Comparison of ENCODE assay signal across 8 mouse cellular contexts in genomic region chr3:90211475-90212398, GRCm38 (mm10). TPM values are rescaled to one million over a fixed set of nuclear protein-coding genes. Genes with fewer than 3 reads are reported as not detected.
A peak's percentile ranks its signal among the peaks of the same experiment; 100 is the strongest.
DNase-seq lines count a peak whose midpoint lies in the region; ATAC-seq and TF ChIP-seq lines count a peak whose summit lies in the region.

No protein-coding gene starts in this region.

- H3K9me3 ChIP-seq in heart, embryonic 11.5 days (replicated peaks; ENCODE audit: control insufficient read depth, low read length), result no peaks in the 10 kb centered on the region
- no peaks in the 10 kb centered on the region for H3K9me3 ChIP-seq in CH12.LX (replicated peaks; ENCODE audit: low read length)
- H3K9me3 ChIP-seq in forebrain, embryonic 16.5 days (ENCODE audit: control insufficient read depth, low read length), result no peaks in the 10 kb centered on the region
- H3K9me3 ChIP-seq in liver, postnatal 0 days (ENCODE audit: low read length), result no peaks in the 10 kb centered on the region

- in situ Hi-C loops in CH12.LX (cut with MboI; ENCODE audit: low pct_ligation_motif_present, low pct_unique_long_range_greater_than_20kb, low sequenced_read_pairs), result no loop called here

- ATAC-seq in heart, embryonic 11.5 days (replicated peaks; ENCODE audit: insufficient number of reproducible peaks, low FRiP score, low TSS enrichment), result no peak
- ATAC-seq in forebrain, embryonic 16.5 days, result no peak
- ATAC-seq in liver, postnatal 0 days, result no peak
- no peak for ATAC-seq in megakaryocyte progenitor cell, adult 5-6 weeks (replicated peaks; ENCODE audit: poor library complexity)

- H3K27me3 ChIP-seq in heart, embryonic 11.5 days (ENCODE audit: control insufficient read depth, insufficient read depth, low read length), result no peaks in the 10 kb centered on the region
- no peaks in the 10 kb centered on the region for H3K27me3 ChIP-seq in CH12.LX (replicated peaks)
- no peaks in the 10 kb centered on the region for H3K27me3 ChIP-seq in forebrain, embryonic 16.5 days (replicated peaks; ENCODE audit: control insufficient read depth, insufficient read depth, low read length)
- no peaks in the 10 kb centered on the region for H3K27me3 ChIP-seq in liver, postnatal 0 days (ENCODE audit: insufficient read depth, low read length)

- intact Hi-C loops in heart, postnatal 36 days (cut with DNase I), result loop anchor here (2.0 kb wide), 1 partner anchor 131 kb away; no protein-coding TSS in a partner anchor

- peak overlapping the region; percentile 88 for H3K4me2 ChIP-seq in heart, embryonic 11.5 days
- H3K4me2 ChIP-seq in CH12.LX (ENCODE audit: insufficient read depth, low read depth, poor library complexity, severe bottlenecking), result peak overlapping the region; percentile 96
- H3K4me2 ChIP-seq in forebrain, embryonic 16.5 days (ENCODE audit: low read length), result peak overlapping the region; percentile 97
- H3K4me2 ChIP-seq in liver, postnatal 0 days (ENCODE audit: low read depth, low read length), result peak overlapping the region; percentile 91

- H3K4me1 ChIP-seq in heart, embryonic 11.5 days (ENCODE audit: control insufficient read depth, insufficient read depth, low read length), result peaks cover 12% of the 10 kb centered on the region
- peaks cover 3 to 38% of the 10 kb centered on the region in 2 experiments; a peak in 3 of 4 replicates for H3K4me1 ChIP-seq in CH12.LX (ENCODE audit: control insufficient read depth in 1 of 2, insufficient read depth in 2 of 2)
- H3K4me1 ChIP-seq in forebrain, embryonic 16.5 days (replicated peaks; ENCODE audit: control insufficient read depth, insufficient read depth, low read length), result peaks cover 20% of the 10 kb centered on the region
- H3K4me1 ChIP-seq in liver, postnatal 0 days (ENCODE audit: insufficient read depth), result peaks cover 15% of the 10 kb centered on the region

- TF ChIP-seq POLR2A in CH12.LX (IDR thresholded peaks at IDR 0.05; ENCODE audit: low read depth, low read length), result no peak; the same call in 1 of the 2 replicates

- no peak for TF ChIP-seq RAD21 in CH12.LX (IDR thresholded peaks at IDR 0.05; ENCODE audit: low read depth, low read length)

- H3K36me3 ChIP-seq in heart, embryonic 11.5 days (ENCODE audit: control insufficient read depth, insufficient read depth, low read length), result peaks cover 18% of the 10 kb centered on the region
- peaks cover 38 to 57% of the 10 kb centered on the region in 2 experiments for H3K36me3 ChIP-seq in CH12.LX (replicated peaks in 1 of 2; ENCODE audit: control insufficient read depth in 1 of 2, insufficient read depth in 1 of 2, low read length in 1 of 2)
- peaks cover 28% of the 10 kb centered on the region for H3K36me3 ChIP-seq in forebrain, embryonic 16.5 days (ENCODE audit: control insufficient read depth, insufficient read depth)
- H3K36me3 ChIP-seq in liver, postnatal 0 days (replicated peaks; ENCODE audit: insufficient read depth, low read length), result peaks cover 37% of the 10 kb centered on the region

- DNase-seq in heart, postnatal 36 days, result no peak
- no peak for DNase-seq in CH12.LX (ENCODE audit: extremely low read depth)
- no peak for DNase-seq in liver, postnatal 0 days
- DNase-seq in adrenal gland, adult 2 months, result no peak
- no peak for DNase-seq in spleen, postnatal 36 days (ENCODE audit: low spot score in 2 of 2)

- dilution Hi-C loops in CH12.LX (cut with MboI; ENCODE audit: extremely low pct_ligation_motif_present, extremely low pct_unique_long_range_greater_than_20kb, low sequenced_read_pairs), result no loop called here

- peak overlapping the region; percentile 49 for H3K9ac ChIP-seq in heart, embryonic 11.5 days (ENCODE audit: low read depth, low read length)
- peak overlapping the region; percentile 94 for H3K9ac ChIP-seq in CH12.LX (ENCODE audit: insufficient read depth, low read depth)
- no peak overlapping the region for H3K9ac ChIP-seq in forebrain, embryonic 16.5 days (replicated peaks; ENCODE audit: low read depth, low read length)
- peak overlapping the region; percentile 42 for H3K9ac ChIP-seq in liver, postnatal 0 days (replicated peaks)

- peaks cover 35% of the 10 kb centered on the region for H3K79me2 ChIP-seq in CH12.LX (replicated peaks; ENCODE audit: control insufficient read depth, extremely low read depth, insufficient read depth, poor library complexity, severe bottlenecking)

- 69% methylated on average over 13 of the region's 13 CpGs for WGBS in heart, embryonic 11.5 days (ENCODE audit: insufficient replicate concordance)
- WGBS in forebrain, embryonic 16.5 days, result 81% methylated on average over 13 of the region's 13 CpGs
- WGBS in liver, postnatal 0 days (ENCODE audit: insufficient replicate concordance), result 51% methylated on average over 13 of the region's 13 CpGs

- TF ChIP-seq CTCF in CH12.LX (conservative IDR thresholded peaks at IDR 0.05 in 1 of 2, IDR thresholded peaks at IDR 0.05 in 1 of 2; ENCODE audit: low read depth in 2 of 2, low read length in 2 of 2), result no peak
- TF ChIP-seq CTCF in liver, postnatal 0 days (IDR thresholded peaks at IDR 0.05; ENCODE audit: low read depth), result no peak

- no peak for TF ChIP-seq EP300 in CH12.LX (IDR thresholded peaks at IDR 0.05; ENCODE audit: low read length)
- no peak for TF ChIP-seq EP300 in liver, postnatal 0 days (IDR thresholded peaks at IDR 0.05; ENCODE audit: low read depth)

- H3K27ac ChIP-seq in heart, embryonic 11.5 days (ENCODE audit: low read depth, low read length), result peak overlapping the region; percentile 31; the same call in 1 of the 2 replicates
- H3K27ac ChIP-seq in CH12.LX (ENCODE audit: insufficient read depth, low read depth), result peak overlapping the region; percentile 37; the same call in 1 of the 2 replicates
- no peak overlapping the region for H3K27ac ChIP-seq in forebrain, embryonic 16.5 days (ENCODE audit: low read length)
- H3K27ac ChIP-seq in liver, postnatal 0 days (ENCODE audit: low read depth), result peak overlapping the region; percentile 40; the same call in 1 of the 2 replicates

- H3K4me3 ChIP-seq in heart, embryonic 11.5 days (ENCODE audit: low read depth, low read length), result peak overlapping the region; percentile 88; the same call in 1 of the 2 replicates
- peak overlapping the region; percentile 69 to 96 (median 74) for H3K4me3 ChIP-seq in CH12.LX (replicated peaks in 1 of 3; ENCODE audit: low read depth in 2 of 3, low read length in 2 of 3, poor library complexity in 1 of 3)
- no peak overlapping the region for H3K4me3 ChIP-seq in forebrain, embryonic 16.5 days (replicated peaks; ENCODE audit: low read length)
- H3K4me3 ChIP-seq in liver, postnatal 0 days (ENCODE audit: low read depth, low read length), result peak overlapping the region; percentile 87

RNA-seq across cellular contexts. Expression of gene Rps27, which starts 1.7 kb away (rescaled TPM):
- 1,012 and 1,016 TPM in 2 replicates for polyA plus RNA-seq in heart, embryonic 11.5 days (2014; fragmentation: Nextera tagmentation; extraction: Ambion mirVana)
- total RNA-seq in heart, postnatal 36 days (2021), result 1,000 to 10,000 TPM; 1,069 to 1,145 TPM
- total RNA-seq in CH12.LX (2012; rRNA removed) (3,858 and 4,378 TPM in 2 replicates), CH12.LX (2014; rRNA removed) (2,142 and 2,224 TPM in 2 replicates)
- 1,222 and 1,264 TPM in 2 replicates for polyA plus RNA-seq in CH12.LX (2012; ENCODE audit: insufficient read length, low read depth)
- polyA plus RNA-seq in forebrain, embryonic 16.5 days (2015; fragmentation: Nextera tagmentation; extraction: Ambion mirVana), result 790 and 871 TPM in 2 replicates
- 821 and 885 TPM in 2 replicates for polyA plus RNA-seq in liver, postnatal 0 days (2015; fragmentation: Nextera tagmentation; extraction: Ambion mirVana)
- total RNA-seq in megakaryocyte progenitor cell, adult 5-6 weeks (2015), result 3,216 and 3,430 TPM in 2 replicates
- 4,924 and 5,654 TPM in 2 replicates for total RNA-seq in megakaryocyte progenitor cell, adult 5-6 weeks (2017)
- total RNA-seq in adrenal gland, adult 2 months (2021), result 1,000 to 10,000 TPM; 2,025 to 2,159 TPM
- polyA plus RNA-seq in adrenal gland, adult 2 months (2012; rRNA removed), result 179 and 206 TPM in 2 replicates

RNA-seq across cellular contexts. Expression of gene Rab13, which starts 1.8 kb away (rescaled TPM):
- polyA plus RNA-seq in heart, embryonic 11.5 days (2014; fragmentation: Nextera tagmentation; extraction: Ambion mirVana), result 16.6 and 21.8 TPM in 2 replicates
- 1 to 10 TPM; 6.8 to 7.5 TPM for total RNA-seq in heart, postnatal 36 days (2021)
- 2.3 and 3.3 TPM in 2 replicates for total RNA-seq in CH12.LX (2012; rRNA removed)
- total RNA-seq in CH12.LX (2014; rRNA removed), result 0.34 TPM in 1 of 2 replicates, not detected in the other
- 0.23 and 0.63 TPM in 2 replicates for polyA plus RNA-seq in CH12.LX (2012; ENCODE audit: insufficient read length, low read depth)
- polyA plus RNA-seq in forebrain, embryonic 16.5 days (2015; fragmentation: Nextera tagmentation; extraction: Ambion mirVana), result 21.7 and 22.2 TPM in 2 replicates
- polyA plus RNA-seq in liver, postnatal 0 days (2015; fragmentation: Nextera tagmentation; extraction: Ambion mirVana), result 4.9 and 6.1 TPM in 2 replicates
- 0.61 and 1.4 TPM in 2 replicates for total RNA-seq in megakaryocyte progenitor cell, adult 5-6 weeks (2015)
- total RNA-seq in megakaryocyte progenitor cell, adult 5-6 weeks (2017), result 1.2 and 1.6 TPM in 2 replicates
- total RNA-seq in adrenal gland, adult 2 months (2021), result 10 to 100 TPM; 24.4 to 33.6 TPM
- 14.3 and 22.0 TPM in 2 replicates for polyA plus RNA-seq in adrenal gland, adult 2 months (2012; rRNA removed)

RNA-seq across cellular contexts. Expression of gene Jtb, which starts 19.7 kb away (rescaled TPM):
- polyA plus RNA-seq in heart, embryonic 11.5 days (2014; fragmentation: Nextera tagmentation; extraction: Ambion mirVana), result 90.7 and 95.8 TPM in 2 replicates
- total RNA-seq in heart, postnatal 36 days (2021), result 10 to 100 TPM; 43.8 to 48.9 TPM
- 50.8 and 62.9 TPM in 2 replicates for total RNA-seq in CH12.LX (2012; rRNA removed)
- total RNA-seq in CH12.LX (2014; rRNA removed), result 54.2 and 70.3 TPM in 2 replicates
- polyA plus RNA-seq in CH12.LX (2012; ENCODE audit: insufficient read length, low read depth), result 67.4 and 73.6 TPM in 2 replicates
- polyA plus RNA-seq in forebrain, embryonic 16.5 days (2015; fragmentation: Nextera tagmentation; extraction: Ambion mirVana), result 106 and 114 TPM in 2 replicates
- polyA plus RNA-seq in liver, postnatal 0 days (2015; fragmentation: Nextera tagmentation; extraction: Ambion mirVana), result 68.7 and 74.3 TPM in 2 replicates
- total RNA-seq in megakaryocyte progenitor cell, adult 5-6 weeks (2015), result 91.6 and 102 TPM in 2 replicates
- 43.1 and 48.6 TPM in 2 replicates for total RNA-seq in megakaryocyte progenitor cell, adult 5-6 weeks (2017)
- total RNA-seq in adrenal gland, adult 2 months (2021), result 10 to 100 TPM; 57.9 to 69.1 TPM
- polyA plus RNA-seq in adrenal gland, adult 2 months (2012; rRNA removed), result 182 and 198 TPM in 2 replicates

RNA-seq across cellular contexts. Expression of gene Creb3l4, which starts 31.6 kb away (rescaled TPM):
- polyA plus RNA-seq in heart, embryonic 11.5 days (2014; fragmentation: Nextera tagmentation; extraction: Ambion mirVana), result 2.3 and 2.6 TPM in 2 replicates
- total RNA-seq in heart, postnatal 36 days (2021), result not detected
- 0.25 and 0.89 TPM in 2 replicates for total RNA-seq in CH12.LX (2012; rRNA removed)
- 0.21 and 0.72 TPM in 2 replicates for total RNA-seq in CH12.LX (2014; rRNA removed)
- polyA plus RNA-seq in CH12.LX (2012; ENCODE audit: insufficient read length, low read depth), result 0.59 and 0.70 TPM in 2 replicates
- polyA plus RNA-seq in forebrain, embryonic 16.5 days (2015; fragmentation: Nextera tagmentation; extraction: Ambion mirVana), result 2.7 and 3.3 TPM in 2 replicates
- 0.15 and 0.41 TPM in 2 replicates for polyA plus RNA-seq in liver, postnatal 0 days (2015; fragmentation: Nextera tagmentation; extraction: Ambion mirVana)
- 0.39 TPM in 1 of 2 replicates, not detected in the other for total RNA-seq in megakaryocyte progenitor cell, adult 5-6 weeks (2015)
- not detected in 2 replicates for total RNA-seq in megakaryocyte progenitor cell, adult 5-6 weeks (2017)
- total RNA-seq in adrenal gland, adult 2 months (2021), result 1 to 10 TPM in 1 of 2 experiments, under 1 TPM in 1; 0.61 to 1.2 TPM
- polyA plus RNA-seq in adrenal gland, adult 2 months (2012; rRNA removed), result 0.28 and 0.61 TPM in 2 replicates

RNA-seq across cellular contexts. Expression of gene Slc39a1, which starts 36.2 kb away (rescaled TPM):
- 74.0 and 80.8 TPM in 2 replicates for polyA plus RNA-seq in heart, embryonic 11.5 days (2014; fragmentation: Nextera tagmentation; extraction: Ambion mirVana)
- total RNA-seq in heart, postnatal 36 days (2021), result 10 to 100 TPM; 82.5 to 90.4 TPM
- total RNA-seq in CH12.LX (2012; rRNA removed) (42.2 and 44.4 TPM in 2 replicates), CH12.LX (2014; rRNA removed) (22.9 and 23.8 TPM in 2 replicates)
- polyA plus RNA-seq in CH12.LX (2012; ENCODE audit: insufficient read length, low read depth), result 40.4 and 40.7 TPM in 2 replicates
- polyA plus RNA-seq in forebrain, embryonic 16.5 days (2015; fragmentation: Nextera tagmentation; extraction: Ambion mirVana), result 42.5 and 43.1 TPM in 2 replicates
- polyA plus RNA-seq in liver, postnatal 0 days (2015; fragmentation: Nextera tagmentation; extraction: Ambion mirVana), result 41.7 and 54.0 TPM in 2 replicates
- total RNA-seq in megakaryocyte progenitor cell, adult 5-6 weeks (2015), result 15.6 and 19.5 TPM in 2 replicates
- total RNA-seq in megakaryocyte progenitor cell, adult 5-6 weeks (2017), result 31.4 and 41.2 TPM in 2 replicates
- total RNA-seq in adrenal gland, adult 2 months (2021), result 100 to 1,000 TPM; 124 to 160 TPM
- 93.2 and 105 TPM in 2 replicates for polyA plus RNA-seq in adrenal gland, adult 2 months (2012; rRNA removed)
